Mouse (Mus musculus) kidney, postnatal 25 days (tissue): ENCODE measurements around the gene Tenm2.
A peak's percentile ranks its signal among the peaks of the same experiment; 100 is the strongest.

Experiments used
- DNase-seq, 2 experiments: peaks; one replicate each; pipeline ENCODE4 v3.0.0; 2021; ENCODE audit warnings: mixed read lengths in 2 of 2

Gene Tenm2

GRCm38 (mm10) chr11:36469811-36470551, 765.8 kb downstream of the Tenm2 start:
- no peak for DNase-seq

DNA sequence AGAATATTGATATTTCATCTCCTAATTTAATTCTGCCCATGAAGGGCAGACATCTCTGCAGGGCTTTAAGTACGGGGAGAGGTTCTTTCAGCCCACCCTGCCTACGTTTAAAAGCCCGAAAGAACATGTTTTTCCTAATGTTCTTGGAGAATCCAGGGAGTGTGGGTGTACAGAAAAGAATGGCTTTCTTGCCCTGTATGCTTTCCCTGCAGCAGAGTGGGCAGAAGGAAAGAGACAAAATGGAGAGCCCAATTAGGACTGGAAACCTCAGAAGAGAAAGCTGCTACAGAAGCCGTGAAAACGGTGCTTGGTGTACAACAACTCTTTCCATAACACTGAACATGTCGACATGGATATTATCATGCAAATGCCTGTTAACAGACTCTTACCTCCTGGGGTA, 777.3 kb downstream of the Tenm2 start:
- DNase-seq = no peak

DNA sequence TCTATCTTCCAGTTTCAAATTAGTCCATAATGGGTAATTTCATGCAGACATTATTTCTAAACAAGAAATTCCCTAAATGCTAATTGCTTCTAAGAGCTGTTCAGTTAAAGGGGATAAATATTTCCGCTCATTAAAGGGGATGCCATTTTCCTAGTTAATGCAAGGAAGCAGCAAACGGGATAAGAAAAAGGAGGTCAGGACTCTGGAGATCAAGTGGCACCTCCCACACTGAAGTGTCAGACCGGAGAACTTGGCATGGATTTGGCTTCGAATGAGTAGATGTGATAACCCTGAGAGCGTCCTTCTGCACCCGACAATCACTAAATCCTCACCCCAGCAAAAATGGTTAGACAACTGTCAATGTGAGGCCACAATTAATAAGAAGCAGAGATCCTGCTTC, 781.7 kb downstream of the Tenm2 start:
- no peak for DNase-seq

DNA sequence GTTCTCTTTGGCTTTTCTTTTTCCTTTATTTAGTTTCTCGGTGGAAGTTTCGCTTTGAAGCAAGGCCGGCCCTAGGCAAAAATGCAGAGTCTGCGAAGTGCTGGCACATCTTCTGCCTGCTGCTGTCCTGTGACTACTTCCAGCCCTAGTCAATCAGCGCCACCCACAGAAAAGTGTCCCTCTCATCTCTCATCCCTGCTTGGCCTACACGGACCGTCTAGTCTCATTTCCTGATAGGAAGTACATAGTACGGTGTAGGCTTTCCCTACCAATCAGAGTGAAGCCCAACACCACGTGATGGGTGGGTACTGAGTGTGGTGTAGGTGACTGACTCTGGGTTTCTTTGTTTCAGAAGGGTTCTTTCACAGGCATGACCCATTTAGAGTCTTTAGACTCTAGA, 783.3 kb downstream of the Tenm2 start:
- DNase-seq = no peak

GRCm38 (mm10) chr11:36446351-36446750, 789.4 kb downstream of the Tenm2 start:
- DNase-seq = no peak

DNA sequence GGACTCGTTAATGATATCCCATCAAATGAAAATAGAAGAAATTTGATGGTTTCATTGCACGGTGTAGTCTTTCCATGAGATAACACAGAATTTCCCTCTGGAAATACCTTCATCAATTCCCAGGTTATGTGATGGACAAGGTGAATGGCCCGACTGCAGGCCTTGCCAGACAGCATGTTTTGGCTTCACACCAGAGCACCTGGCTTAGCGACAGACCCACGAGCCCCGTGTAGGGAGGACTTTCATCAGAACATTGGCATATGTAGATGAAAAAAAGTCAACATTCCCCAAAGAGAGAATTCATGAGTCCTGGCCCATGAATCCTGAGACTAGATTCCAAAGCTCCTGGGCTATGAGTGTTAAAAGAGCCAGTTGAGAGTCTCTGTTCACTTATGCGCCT, 791.9 kb downstream of the Tenm2 start:
- no peak for DNase-seq

DNA sequence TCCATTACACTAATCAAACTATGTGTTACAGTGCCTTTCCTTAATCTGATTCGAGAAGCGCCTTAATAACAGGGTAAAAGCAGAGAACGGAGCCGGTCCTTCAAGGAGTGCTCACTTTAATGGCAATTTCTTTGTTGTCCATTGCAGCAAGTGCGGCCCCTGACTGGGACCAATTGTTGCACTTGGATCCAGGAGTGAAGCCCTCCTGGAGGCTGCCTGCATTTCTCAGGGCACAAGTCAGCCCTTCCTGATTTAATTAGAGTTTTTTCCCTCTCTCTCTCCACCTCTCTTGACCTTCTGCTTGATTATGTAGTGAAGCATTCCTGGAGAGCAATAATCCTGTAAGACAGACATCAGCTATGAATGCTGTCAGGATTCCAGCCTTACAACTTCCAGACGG, 794.0 kb downstream of the Tenm2 start:
- no peak for DNase-seq

DNA sequence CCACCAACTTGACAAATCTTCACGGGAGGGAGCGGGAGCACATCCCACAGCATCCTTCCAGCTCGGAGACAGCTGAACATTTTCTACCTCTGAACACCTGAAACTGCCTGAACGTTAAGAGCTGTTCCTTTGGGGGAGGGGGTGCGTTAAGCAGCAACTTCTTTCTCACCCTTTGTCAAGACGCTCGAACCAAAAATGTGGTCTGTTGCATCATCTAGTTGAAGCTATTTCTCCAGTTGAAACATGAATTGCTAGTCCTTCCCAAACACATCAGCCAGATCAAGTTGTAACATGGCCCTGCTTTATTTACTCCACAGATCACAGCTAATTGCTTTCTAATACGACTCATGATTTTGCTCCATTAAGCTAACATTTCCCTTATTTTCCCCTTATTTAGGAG, 799.5 kb downstream of the Tenm2 start:
- no peak for DNase-seq

GRCm38 (mm10) chr11:36428947-36429346, 806.8 kb downstream of the Tenm2 start:
- DNase-seq = peak in 1 of 2 experiments; percentile 41

- no peak for DNase-seq
Observed at GRCm38 (mm10) chr11:36424959-36425358, 810.8 kb downstream of the Tenm2 start.

GRCm38 (mm10) chr11:36420047-36420446, 815.7 kb downstream of the Tenm2 start:
- DNase-seq = no peak

DNA sequence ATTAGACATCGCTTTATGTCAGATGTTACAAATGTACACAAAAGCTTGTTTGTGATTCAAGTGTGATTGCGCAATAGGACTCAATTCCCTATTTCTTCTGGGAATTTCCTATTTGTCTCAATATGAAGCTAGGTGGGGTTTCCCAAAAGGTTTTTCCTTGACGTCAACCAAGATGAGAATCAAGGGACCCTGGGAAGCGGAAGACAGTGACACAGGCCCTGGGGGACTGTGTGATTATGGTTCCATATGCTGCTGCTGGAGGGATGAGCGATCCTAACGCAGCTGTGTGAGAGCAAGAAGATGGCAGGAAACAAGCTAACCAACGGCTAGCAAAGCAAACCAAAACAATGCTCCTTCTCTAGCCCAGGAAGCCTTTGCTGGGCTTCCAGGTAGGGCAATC, 820.5 kb downstream of the Tenm2 start:
- no peak for DNase-seq

GRCm38 (mm10) chr11:36410881-36411280, 824.9 kb downstream of the Tenm2 start:
- DNase-seq = no peak

DNA sequence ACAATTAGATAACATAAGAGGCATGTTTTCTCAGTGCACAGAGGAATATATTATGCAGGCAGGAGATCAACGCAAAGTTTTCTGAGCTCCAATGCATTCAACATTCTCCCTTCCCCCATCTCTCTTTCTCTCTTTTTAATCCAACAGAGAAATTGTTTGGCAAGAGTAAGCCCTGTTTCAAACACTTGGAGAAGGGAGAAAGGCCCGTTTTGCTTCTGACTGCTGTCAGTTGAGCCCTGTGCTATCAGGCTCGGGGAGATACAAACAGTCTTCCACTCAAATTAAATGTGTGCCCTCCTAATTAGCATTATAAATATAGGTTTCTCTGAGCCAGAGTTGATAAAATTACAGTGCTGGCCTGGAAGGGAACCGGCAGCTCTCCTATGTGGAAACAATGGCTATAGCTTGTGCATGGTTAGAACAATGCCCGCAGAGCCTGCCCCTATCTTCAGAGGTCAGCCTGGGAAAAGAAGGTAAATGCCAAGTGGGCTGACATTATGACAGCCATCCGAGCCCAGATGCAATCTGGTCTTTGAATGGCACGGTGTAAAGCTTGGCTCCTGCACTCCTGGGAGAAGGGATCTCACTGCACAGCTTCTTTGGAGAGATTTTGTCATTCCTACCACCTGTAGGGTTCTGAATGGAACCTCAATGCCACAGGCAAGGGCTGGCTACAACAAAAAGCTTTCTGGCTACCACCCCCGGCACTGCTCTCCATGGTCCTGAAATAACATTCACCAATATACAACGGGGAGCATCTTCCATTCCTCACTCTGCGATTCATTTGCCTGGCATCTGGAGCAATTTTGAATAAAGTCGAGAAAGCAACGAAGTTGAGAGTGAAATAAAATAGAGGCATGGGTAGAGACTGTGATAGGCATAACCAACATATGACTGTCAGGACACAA, 839.7 kb downstream of the Tenm2 start:
- DNase-seq = peak in 1 of 2 experiments; percentile 6

- peak; percentile 32 to 65 for DNase-seq
Observed at GRCm38 (mm10) chr11:36384696-36385095, 851.1 kb downstream of the Tenm2 start.

- DNase-seq = no peak
Observed at GRCm38 (mm10) chr11:36371814-36372213, 864.0 kb downstream of the Tenm2 start.

- no peak for DNase-seq
Observed at GRCm38 (mm10) chr11:36365067-36365466, 870.7 kb downstream of the Tenm2 start.

GRCm38 (mm10) chr11:36364441-36364840, 871.3 kb downstream of the Tenm2 start:
- DNase-seq = peak; percentile 8 to 43

- no peak for DNase-seq
Observed at GRCm38 (mm10) chr11:36362514-36362913, 873.2 kb downstream of the Tenm2 start.

GRCm38 (mm10) chr11:36353252-36353651, 882.5 kb downstream of the Tenm2 start:
- DNase-seq = no peak

- no peak for DNase-seq
Observed at GRCm38 (mm10) chr11:36351752-36352151, 884.0 kb downstream of the Tenm2 start.

DNA sequence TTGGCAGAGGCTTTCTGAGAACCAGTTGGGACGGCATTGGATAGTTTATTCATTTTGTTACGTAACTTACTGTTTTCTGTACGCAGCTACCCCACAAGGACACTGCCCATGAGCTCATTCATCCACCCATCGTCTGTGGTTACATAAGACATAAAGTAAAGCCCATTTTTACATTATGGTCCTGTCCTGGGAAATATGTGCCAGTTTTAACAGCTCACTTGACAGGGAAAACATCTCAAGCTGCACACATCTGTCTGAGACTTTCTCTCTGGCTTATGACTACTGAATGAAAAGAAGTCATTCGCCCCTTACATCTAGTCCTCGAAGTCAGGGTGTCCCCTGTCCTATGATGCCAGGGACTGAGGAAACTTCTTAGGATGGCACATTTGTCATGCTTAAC, 884.4 kb downstream of the Tenm2 start:
- no peak for DNase-seq

DNA sequence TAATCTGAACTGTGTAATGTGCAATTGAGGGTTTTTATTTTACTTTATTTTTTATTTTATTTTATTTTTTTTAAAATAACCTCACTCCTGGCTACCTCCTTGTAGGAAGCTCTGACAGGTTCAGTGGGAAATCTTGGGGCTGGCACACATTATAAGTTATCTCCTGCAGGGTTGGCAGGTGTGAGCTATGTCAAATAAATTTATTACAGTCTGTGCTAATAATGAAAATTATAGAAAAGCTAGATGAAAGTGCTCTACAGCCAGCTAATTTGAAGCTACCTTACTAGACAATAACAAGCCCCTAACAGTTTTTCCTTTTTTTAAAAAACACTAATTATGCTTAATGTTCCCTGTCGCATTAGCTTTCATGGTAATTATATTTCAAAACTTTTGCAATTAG, 885.5 kb downstream of the Tenm2 start:
- DNase-seq = no peak

DNA sequence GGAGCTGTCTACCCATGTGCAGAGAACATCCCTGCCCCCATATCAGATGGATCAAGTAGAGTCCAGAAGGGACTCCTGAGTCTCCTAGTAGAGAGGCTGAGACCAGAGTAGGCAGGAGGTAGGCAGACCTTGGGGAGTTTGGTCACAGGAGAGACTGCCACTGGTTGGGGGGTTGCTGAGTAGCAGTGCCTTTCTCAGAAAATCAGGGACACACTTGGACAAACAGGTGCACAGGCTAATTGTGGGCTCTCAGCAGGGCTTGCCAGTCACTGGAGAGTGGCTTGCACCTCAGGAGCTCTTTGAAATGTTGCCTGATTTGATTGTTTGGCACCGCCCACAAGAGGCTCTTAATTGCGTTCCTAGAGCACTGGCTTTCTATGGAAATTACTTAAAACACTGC, 885.9 kb downstream of the Tenm2 start:
- DNase-seq = no peak
